Mouse (Mus musculus) megakaryocyte, embryonic 14.5 days (primary cell): ENCODE results near the gene Myo15b.

Experiments used
- FLI1 ChIP-seq: IDR thresholded peaks from 2 replicates; pipeline ENCODE4 v1.6.1; 2012; ENCODE audit warnings: low read length, inconsistent platforms, mixed read lengths
- GATA1 ChIP-seq: IDR thresholded peaks from 3 replicates; pipeline ENCODE4 v1.6.1; 2012; ENCODE audit warnings: mixed read lengths, low read length, inconsistent platforms, borderline replicate concordance

GRCm38 (mm10) chr11:115906116-115906515 lies 47.9 kb downstream of the Myo15b start:
- no peak for TF ChIP-seq GATA1
- no peak for TF ChIP-seq FLI1
